Mouse (Mus musculus) hindbrain, postnatal 0 days (tissue): ENCODE results near the gene Proser1. TPM values are rescaled to one million over a fixed set of nuclear protein-coding genes. Genes with fewer than 3 reads are reported as not detected.

Source experiments
- ATAC-seq: fragments of 200-750 bp; cut with Nextera tagmentation; 2 replicates; pipeline ENCODE4 v1.8.0; 2017; ENCODE audit warnings: mild to moderate bottlenecking, moderate TSS enrichment, moderate library complexity
- DNase-seq: peaks from one replicate; pipeline ENCODE4 v3.0.0-alpha.2; 2015; ENCODE audit warnings: low spot score
- H3K27ac ChIP-seq: fragments of 300-500 bp; sonication (generic); 2 replicates; pipeline ENCODE4 v1.5.1; 2014; ENCODE audit warnings: mild to moderate bottlenecking
- H3K27me3 ChIP-seq: fragments of 300-500 bp; sonication (generic); 2 replicates; pipeline ENCODE4 v1.6.1; 2014; ENCODE audit warnings: low read length, mixed read lengths; ENCODE audit not compliant: insufficient read depth
- H3K36me3 ChIP-seq: fragments of 300-500 bp; sonication (generic); 2 replicates; pipeline ENCODE4 v1.6.1; 2014; ENCODE audit warnings: low read length, mixed read lengths; ENCODE audit not compliant: insufficient read depth
- H3K4me1 ChIP-seq: fragments of 300-500 bp; sonication (generic); 2 replicates; pipeline ENCODE4 v1.6.1; 2014; ENCODE audit warnings: antibody characterized with exemption, low read length, mixed read lengths; ENCODE audit not compliant: insufficient read depth
- H3K4me2 ChIP-seq: fragments of 300-500 bp; sonication (generic); 2 replicates; pipeline ENCODE4 v1.6.1; 2014; ENCODE audit warnings: low read depth, mild to moderate bottlenecking, low read length, moderate library complexity, mixed read lengths
- H3K4me3 ChIP-seq: fragments of 300-500 bp; sonication (generic); 2 replicates; pipeline ENCODE4 v1.5.1; 2014; ENCODE audit warnings: low read length
- H3K9ac ChIP-seq: fragments of 300-500 bp; sonication (generic); replicated peaks from 2 replicates; pipeline ENCODE4 v1.6.1; 2014; ENCODE audit warnings: mild to moderate bottlenecking, low read length, moderate library complexity, mixed read lengths
- H3K9me3 ChIP-seq: fragments of 300-500 bp; sonication (generic); 2 replicates; pipeline ENCODE4 v1.6.1; 2016; ENCODE audit warnings: low read length, mixed read lengths
- CTCF ChIP-seq: IDR thresholded peaks from 2 replicates; pipeline ENCODE4 v1.5.1; 2016; ENCODE audit warnings: antibody characterized with exemption, control low read depth, low read depth
- WGBS: fragments of 180-500 bp; shearing (Covaris S2); extraction: QIAGEN DNeasy Blood & Tissue Kit; methylation state at CpG from one replicate; pipeline ENCODE4 v1.1.7; 2014; 5-methylcytosine and 5-hydroxymethylcytosine counted together
- polyA plus RNA-seq: library from polyadenylated mRNA; unstranded; fragments of >200 nt; fragmentation: Nextera tagmentation; extraction: Ambion mirVana; gene quantifications from 2 replicates; pipeline ENCODE4 v1.2.1, GENCODE M21; 2015
- total RNA-seq: library from RNA; depleted of rRNA; stranded (reverse); fragments of >200 nt; gene quantifications from 2 replicates; pipeline ENCODE4 v1.2.3, GENCODE M21; 2014

Gene Proser1
- total and polyA plus RNA-seq, 2 experiments from 2014 or later, result 8.4 to 14.8 TPM

DNA sequence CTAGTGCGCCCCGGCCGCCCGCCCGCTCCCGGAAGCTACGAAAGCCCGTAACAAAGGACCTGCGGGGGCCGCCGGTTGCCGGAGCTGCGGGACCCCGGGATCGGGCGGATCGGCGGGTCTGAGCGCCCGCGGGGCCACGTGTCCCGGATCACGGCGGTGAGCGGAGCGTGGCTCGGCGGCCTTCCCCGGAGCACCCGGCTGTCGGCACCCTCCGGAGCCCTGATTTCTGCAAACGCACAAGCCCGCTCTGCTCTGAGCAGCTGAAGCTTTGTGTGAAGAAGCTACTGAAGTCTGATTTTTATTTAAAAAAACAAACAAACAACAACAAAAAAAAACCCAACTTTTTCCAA is 274 bp downstream of the Proser1 start:
- no peak for TF ChIP-seq CTCF
- peaks cover 14% of the 10 kb centered on the region for H3K4me1 ChIP-seq
- H3K9me3 ChIP-seq, result no peaks in the 10 kb centered on the region
- peak overlapping the region; percentile 87 for H3K9ac ChIP-seq
- no peak for DNase-seq
- H3K36me3 ChIP-seq, result peaks cover 7% of the 10 kb centered on the region; the same call in 1 of the 2 replicates
- ATAC-seq, result no peak; the same call in 1 of the 2 replicates
- peak overlapping the region; percentile 90 for H3K27ac ChIP-seq
- peak overlapping the region; percentile 84 for H3K4me2 ChIP-seq
- H3K27me3 ChIP-seq, result no peaks in the 10 kb centered on the region
- WGBS, result under 1% methylated on average over 35 of the region's 35 CpGs
- peak overlapping the region; percentile 93 for H3K4me3 ChIP-seq

DNA sequence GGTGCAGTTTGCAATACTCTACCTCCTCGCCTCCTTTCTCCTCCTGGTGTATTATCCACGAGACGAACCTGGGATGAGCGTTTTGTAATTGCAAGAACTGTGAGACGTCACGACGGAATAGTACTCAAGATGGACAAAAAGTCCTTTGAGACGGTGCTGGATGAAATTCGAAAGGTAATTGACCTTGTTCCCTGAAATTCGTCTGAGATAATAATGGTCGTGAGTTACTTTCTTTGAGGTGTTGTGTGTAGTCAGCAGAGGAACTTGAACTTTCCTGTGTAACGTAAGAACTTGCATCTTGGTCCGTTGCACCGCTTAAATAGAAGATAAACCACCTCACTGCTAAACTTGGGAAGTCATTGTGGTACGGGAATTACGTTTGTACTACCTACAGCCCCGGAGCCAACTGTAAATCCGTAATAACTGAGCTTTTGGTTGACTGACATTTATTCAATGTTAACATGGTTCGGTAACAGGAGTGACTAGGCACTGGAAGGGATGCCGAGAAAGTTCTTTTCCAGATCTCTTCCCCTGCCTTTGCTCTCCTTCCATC is 756 bp downstream of the Proser1 start:
- no peak for TF ChIP-seq CTCF
- Histone ChIP-seq H3K36me3 (peaks cover 5% of the 10 kb centered on the region; the same call in 1 of the 2 replicates), H3K9ac (peak overlapping the region; percentile 87), H3K9me3 (no peaks in the 10 kb centered on the region), H3K27ac (peak overlapping the region; percentile 90), H3K4me1 (peaks cover 14% of the 10 kb centered on the region), H3K4me2 (peak overlapping the region; percentile 84), H3K4me3 (peak overlapping the region; percentile 93), H3K27me3 (no peaks in the 10 kb centered on the region)
- ATAC-seq (no peak), DNase-seq (peak; percentile 18)
- WGBS, result under 1% methylated on average over 20 of the region's 20 CpGs

DNA sequence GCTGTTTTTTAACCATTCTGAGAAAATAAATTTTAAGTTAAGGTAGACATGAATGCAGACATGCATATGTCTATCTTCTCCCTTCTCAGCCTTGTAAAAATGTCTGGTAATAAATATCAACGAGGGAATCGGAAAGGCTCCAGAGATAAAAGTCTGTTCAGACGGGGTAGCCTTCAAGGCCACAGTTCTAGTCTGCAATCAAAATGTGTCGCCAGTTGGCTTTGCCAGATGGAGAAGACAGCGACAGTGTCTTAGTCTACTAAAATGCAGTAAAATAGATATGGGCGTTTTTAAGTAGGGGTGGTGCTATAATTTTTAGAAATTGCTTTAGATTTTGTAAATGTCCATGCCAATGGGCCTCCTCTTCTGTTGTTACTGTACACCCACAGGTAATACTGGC is 1.9 kb downstream of the Proser1 start:
- Histone ChIP-seq H3K4me1 (peaks cover 14% of the 10 kb centered on the region), H3K9ac (no peak overlapping the region), H3K4me2 (peak overlapping the region; percentile 84), H3K9me3 (no peaks in the 10 kb centered on the region), H3K36me3 (peaks cover under 1% of the 10 kb centered on the region; the same call in 1 of the 2 replicates), H3K27me3 (no peaks in the 10 kb centered on the region), H3K27ac (no peak overlapping the region), H3K4me3 (peak overlapping the region; percentile 93)
- no peak for TF ChIP-seq CTCF
- DNase-seq (no peak), ATAC-seq (no peak)
- 53% methylated on average over 6 of the region's 6 CpGs for WGBS

DNA sequence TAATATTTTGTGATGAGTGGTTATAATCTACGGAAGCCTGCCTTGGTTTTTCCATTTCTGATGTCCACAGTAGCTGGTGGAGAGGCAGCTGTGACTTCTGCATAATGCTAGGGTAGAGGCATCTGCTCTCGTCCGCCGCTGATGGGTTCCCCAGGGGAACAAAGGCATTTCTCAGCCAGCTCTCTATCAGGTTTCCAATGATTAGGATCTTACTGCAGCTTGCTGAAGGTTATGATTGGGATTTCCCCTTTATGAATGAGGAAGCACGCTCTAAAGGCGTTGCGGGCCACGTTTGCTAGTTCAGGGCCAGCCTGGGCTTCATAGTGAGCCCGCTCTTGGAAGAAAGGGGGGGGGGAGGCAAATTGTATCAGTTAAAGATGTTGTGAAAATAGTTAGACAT is 3.0 kb downstream of the Proser1 start:
- Histone ChIP-seq H3K4me3 (no peak overlapping the region), H3K27ac (no peak overlapping the region), H3K36me3 (peaks cover 1% of the 10 kb centered on the region; the same call in 1 of the 2 replicates), H3K4me2 (peak overlapping the region; percentile 84), H3K27me3 (no peaks in the 10 kb centered on the region), H3K9me3 (no peaks in the 10 kb centered on the region), H3K4me1 (peaks cover 14% of the 10 kb centered on the region), H3K9ac (no peak overlapping the region)
- DNase-seq, result peak; percentile 9
- TF ChIP-seq CTCF, result no peak
- no peak for ATAC-seq
- WGBS, result 57% methylated on average over 9 of the region's 9 CpGs

DNA sequence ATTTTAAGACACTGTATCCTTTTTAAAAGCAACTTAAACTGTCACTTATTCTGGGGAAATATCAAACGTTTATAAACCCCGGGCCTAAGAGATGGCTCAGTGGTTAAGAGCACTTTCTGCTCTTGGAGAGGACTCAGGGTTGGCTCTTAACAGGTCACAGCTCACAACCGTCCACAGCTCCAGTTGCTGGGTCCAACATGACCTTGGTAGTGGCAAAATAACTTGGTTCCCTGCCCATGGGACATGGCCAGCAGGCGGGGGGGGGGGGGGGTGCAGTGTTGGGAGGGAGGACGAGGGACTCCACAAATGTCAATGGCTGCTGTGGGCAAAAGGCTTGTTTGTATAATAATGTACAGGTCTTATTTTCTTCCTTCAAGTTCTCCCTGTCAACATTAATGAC is 3.9 kb downstream of the Proser1 start:
- WGBS, result 78% methylated on average over 5 of the region's 5 CpGs

GRCm38 (mm10) chr3:53469650-53470049 is 6.2 kb downstream of the Proser1 start:
- H3K9ac ChIP-seq, result no peak overlapping the region
- DNase-seq (no peak), ATAC-seq (no peak)
- no peaks in the 10 kb centered on the region for H3K27me3 ChIP-seq
- peaks cover 14% of the 10 kb centered on the region for H3K4me1 ChIP-seq
- H3K27ac ChIP-seq, result no peak overlapping the region
- WGBS, result 91% methylated on average over 5 of the region's 5 CpGs
- H3K9me3 ChIP-seq, result no peaks in the 10 kb centered on the region
- no peak overlapping the region for H3K4me3 ChIP-seq
- no peak for TF ChIP-seq CTCF
- H3K4me2 ChIP-seq, result no peak overlapping the region
- peaks cover 29% of the 10 kb centered on the region for H3K36me3 ChIP-seq

More for the DNA sequence above, 3.9 kb downstream of the Proser1 start:
- TF ChIP-seq CTCF, result no peak
- Histone ChIP-seq H3K4me3 (no peak overlapping the region), H3K27me3 (no peaks in the 10 kb centered on the region), H3K36me3 (peaks cover 9% of the 10 kb centered on the region), H3K4me1 (peaks cover 14% of the 10 kb centered on the region), H3K27ac (no peak overlapping the region), H3K4me2 (no peak overlapping the region), H3K9me3 (no peaks in the 10 kb centered on the region), H3K9ac (no peak overlapping the region)
- no peak for DNase-seq
- ATAC-seq, result no peak

- H3K4me2 ChIP-seq, result no peak overlapping the region
- no peak overlapping the region for H3K27ac ChIP-seq
- H3K4me3 ChIP-seq, result no peak overlapping the region
- no peaks in the 10 kb centered on the region for H3K27me3 ChIP-seq
- DNase-seq (no peak), ATAC-seq (no peak)
- H3K9me3 ChIP-seq, result no peaks in the 10 kb centered on the region
- H3K4me1 ChIP-seq, result no peaks in the 10 kb centered on the region; the same call in 1 of the 2 replicates
- peaks cover 40% of the 10 kb centered on the region for H3K36me3 ChIP-seq
- no peak overlapping the region for H3K9ac ChIP-seq
- no peak for TF ChIP-seq CTCF
- 92% methylated on average over 5 of the region's 5 CpGs for WGBS
Measured at GRCm38 (mm10) chr3:53472061-53472460, 8.6 kb downstream of the Proser1 start.
